11 mouse cellular contexts compared by ENCODE assay signal in the genomic region with DNA sequence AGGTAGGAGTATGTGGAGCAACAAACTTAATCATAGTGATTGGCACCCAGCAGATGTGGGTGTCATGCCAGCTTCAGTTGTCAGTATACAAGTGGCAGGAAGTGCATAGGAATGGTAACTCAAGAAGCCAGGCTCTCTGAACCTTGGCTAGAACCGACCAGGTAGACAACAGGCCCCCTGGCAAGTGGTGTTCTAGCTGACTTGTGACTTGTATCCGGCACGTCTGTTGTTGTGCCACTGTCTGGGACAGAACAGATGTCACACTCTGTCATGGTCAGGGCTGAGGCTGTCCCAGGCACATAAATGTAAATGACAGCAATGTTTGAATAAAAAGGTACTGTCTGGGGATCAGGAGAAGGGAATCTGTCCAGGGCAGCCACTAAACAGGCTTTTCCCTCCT.
"Had no signal": no experiment of that assay in that cellular context is flagged by ENCODE, and none has a peak within 500 bp of the region (broad histone marks: within the 10 kb centered on the region; RNA-seq: fewer than 3 reads in every experiment).

No protein-coding gene starts in this region.

- H3K4me2 ChIP-seq: liver, embryonic 13.5 days; midbrain, embryonic 11.5 days had no signal

- H3K36me3 ChIP-seq: liver, embryonic 13.5 days had no signal

- H3K4me1 ChIP-seq: liver, embryonic 13.5 days had no signal

- H3K27me3 ChIP-seq: liver, embryonic 13.5 days had no signal

- H3K9ac ChIP-seq: liver, embryonic 13.5 days had no signal

- H3K27ac ChIP-seq: layer of hippocampus, adult 2 months; liver, embryonic 13.5 days had no signal

- DNase-seq: kidney, postnatal 14 days; layer of hippocampus, adult 9-11 months; liver, embryonic 13.5 days; lung, adult 2 months; lung, postnatal 14 days; lung, postnatal 4 days; midbrain, embryonic 14.5 days; thymus, adult 18-20 months; thymus, postnatal 36 days had no signal

- H3K4me3 ChIP-seq: layer of hippocampus, adult 2 months; liver, embryonic 13.5 days had no signal

- H3K9me3 ChIP-seq: liver, embryonic 13.5 days had no signal
